Mouse (Mus musculus): ENCODE measurements around the gene Mlh3. TPM values are rescaled to one million over a fixed set of nuclear protein-coding genes. Genes with fewer than 3 reads are reported as not detected.

Gene Mlh3
- polyA plus RNA-seq, 1 experiment from 2014 or later = 9.5 TPM

DNA sequence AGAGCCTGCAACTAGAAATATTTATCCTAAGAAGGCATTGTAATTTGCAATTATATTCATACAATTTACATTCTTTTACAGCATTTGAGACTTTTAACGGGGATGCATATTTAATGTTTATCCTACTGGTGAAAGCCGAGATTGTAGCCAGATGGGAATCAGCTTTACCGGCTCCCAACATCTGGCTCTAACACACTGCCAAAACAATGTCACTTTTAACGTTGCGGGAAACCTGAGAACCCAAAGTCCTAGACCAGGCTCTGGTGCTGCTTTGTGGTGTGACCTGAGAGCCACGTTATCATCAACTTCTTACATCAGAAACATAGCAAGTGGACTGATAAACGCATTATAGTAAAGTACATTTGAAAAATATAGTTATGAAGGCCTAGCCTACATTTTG lies 5.5 kb downstream of the Mlh3 start:
- H3K9ac ChIP-seq (ENCODE audit: low read length) = no peak overlapping the region
- peak; percentile 69 for DNase-seq (ENCODE audit: low spot score)
- peak overlapping the region; percentile 38; the same call in 1 of the 2 replicates for H3K27ac ChIP-seq (replicated peaks; ENCODE audit: low read depth, low read length)
- H3K27me3 ChIP-seq (ENCODE audit: control insufficient read depth, insufficient read depth, low read length) = no peaks in the 10 kb centered on the region
- H3K4me3 ChIP-seq (ENCODE audit: low read depth, low read length) = no peak overlapping the region
- WGBS = 25% methylated on average over 7 of the region's 7 CpGs
- no peak overlapping the region for H3K4me2 ChIP-seq (ENCODE audit: low read depth, severe bottlenecking)
- H3K4me1 ChIP-seq (ENCODE audit: control insufficient read depth, insufficient read depth, low read length) = peaks cover 17% of the 10 kb centered on the region; the same call in 1 of the 2 replicates
- ATAC-seq (ENCODE audit: insufficient number of reproducible peaks, low FRiP score, low TSS enrichment, low read depth) = peak; percentile 73; the same call in 1 of the 2 replicates
- H3K36me3 ChIP-seq (ENCODE audit: control insufficient read depth, insufficient read depth, low read length) = no peaks in the 10 kb centered on the region
- no peaks in the 10 kb centered on the region for H3K9me3 ChIP-seq (ENCODE audit: control insufficient read depth, low read length)

DNA sequence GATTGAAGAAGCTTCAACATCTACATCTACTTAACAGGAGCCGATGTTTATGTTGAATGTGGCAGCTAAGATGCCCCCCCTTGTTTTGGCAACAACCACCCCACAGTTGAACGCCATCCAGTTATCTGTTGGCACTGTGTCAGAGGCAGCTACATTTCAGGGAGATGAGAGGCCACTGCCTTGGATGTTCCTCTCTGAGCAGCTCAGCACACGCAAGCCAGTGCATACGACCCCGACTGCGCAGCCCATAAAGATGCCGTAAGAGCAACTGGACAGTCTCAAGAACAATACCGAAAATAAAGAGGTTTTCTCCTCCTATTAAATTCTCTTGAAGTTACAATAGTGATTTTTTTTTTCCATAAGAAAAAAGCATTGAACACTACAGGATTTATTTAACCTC lies 5.9 kb downstream of the Mlh3 start:
- Histone ChIP-seq H3K27me3 (ENCODE audit: control insufficient read depth, insufficient read depth, low read length) (no peaks in the 10 kb centered on the region), H3K36me3 (ENCODE audit: control insufficient read depth, insufficient read depth, low read length) (no peaks in the 10 kb centered on the region), H3K4me1 (ENCODE audit: control insufficient read depth, insufficient read depth, low read length) (peaks cover 16% of the 10 kb centered on the region; the same call in 1 of the 2 replicates), H3K9ac (ENCODE audit: low read length) (no peak overlapping the region), H3K9me3 (ENCODE audit: control insufficient read depth, low read length) (no peaks in the 10 kb centered on the region), H3K4me3 (ENCODE audit: low read depth, low read length) (no peak overlapping the region), H3K27ac (replicated peaks; ENCODE audit: low read depth, low read length) (peak overlapping the region; percentile 70), H3K4me2 (ENCODE audit: low read depth, severe bottlenecking) (no peak overlapping the region)
- ATAC-seq (ENCODE audit: insufficient number of reproducible peaks, low FRiP score, low TSS enrichment, low read depth) (peak; percentile 56; the same call in 1 of the 2 replicates), DNase-seq (ENCODE audit: low spot score) (peak; percentile 32)
- WGBS = 63% methylated on average over 8 of the region's 8 CpGs

DNA sequence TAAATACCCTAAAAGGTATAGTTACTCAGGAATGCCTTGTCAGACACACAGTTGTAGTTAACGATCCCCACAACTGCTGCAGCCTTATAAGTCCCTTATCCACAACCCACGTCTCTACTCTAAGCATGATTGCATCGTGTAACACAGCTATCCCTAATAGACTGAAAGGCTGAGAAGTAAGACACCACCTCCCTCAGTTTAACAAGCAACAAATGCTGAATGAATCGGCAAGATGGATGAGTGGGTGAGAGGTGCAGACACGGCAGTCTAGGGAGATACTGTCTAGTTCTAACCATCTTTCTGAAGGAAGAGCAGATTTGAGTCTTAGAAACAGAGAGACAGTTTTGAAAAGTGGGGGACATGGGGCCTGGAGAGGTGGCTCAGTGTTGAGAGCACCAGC lies 7.2 kb downstream of the Mlh3 start:
- Histone ChIP-seq H3K9ac (ENCODE audit: low read length) (no peak overlapping the region), H3K4me2 (ENCODE audit: low read depth, severe bottlenecking) (no peak overlapping the region), H3K27me3 (ENCODE audit: control insufficient read depth, insufficient read depth, low read length) (no peaks in the 10 kb centered on the region), H3K27ac (replicated peaks; ENCODE audit: low read depth, low read length) (peak overlapping the region; percentile 70), H3K9me3 (ENCODE audit: control insufficient read depth, low read length) (no peaks in the 10 kb centered on the region), H3K4me3 (ENCODE audit: low read depth, low read length) (no peak overlapping the region), H3K4me1 (ENCODE audit: control insufficient read depth, insufficient read depth, low read length) (peaks cover 16% of the 10 kb centered on the region; the same call in 1 of the 2 replicates), H3K36me3 (ENCODE audit: control insufficient read depth, insufficient read depth, low read length) (no peaks in the 10 kb centered on the region)
- WGBS = 70% methylated on average over 5 of the region's 5 CpGs
- ATAC-seq (ENCODE audit: insufficient number of reproducible peaks, low FRiP score, low TSS enrichment, low read depth) (no peak), DNase-seq (ENCODE audit: low spot score) (no peak)

GRCm38 (mm10) chr12:85262489-85262888 lies 7.9 kb downstream of the Mlh3 start:
- WGBS = 23% methylated on average over 10 of the region's 10 CpGs
- Histone ChIP-seq H3K27me3 (ENCODE audit: control insufficient read depth, insufficient read depth, low read length) (no peaks in the 10 kb centered on the region), H3K9me3 (ENCODE audit: control insufficient read depth, low read length) (no peaks in the 10 kb centered on the region), H3K9ac (ENCODE audit: low read length) (no peak overlapping the region), H3K4me3 (ENCODE audit: low read depth, low read length) (no peak overlapping the region), H3K36me3 (ENCODE audit: control insufficient read depth, insufficient read depth, low read length) (no peaks in the 10 kb centered on the region), H3K4me1 (ENCODE audit: control insufficient read depth, insufficient read depth, low read length) (peaks cover 16% of the 10 kb centered on the region; the same call in 1 of the 2 replicates), H3K4me2 (ENCODE audit: low read depth, severe bottlenecking) (no peak overlapping the region), H3K27ac (replicated peaks; ENCODE audit: low read depth, low read length) (peak overlapping the region; percentile 70; the same call in 1 of the 2 replicates)
- DNase-seq (ENCODE audit: low spot score) = peak; percentile 79
- ATAC-seq (ENCODE audit: insufficient number of reproducible peaks, low FRiP score, low TSS enrichment, low read depth) = peak; percentile 78; the same call in 1 of the 2 replicates

- Histone ChIP-seq H3K27me3 (ENCODE audit: control insufficient read depth, insufficient read depth, low read length) (no peaks in the 10 kb centered on the region), H3K27ac (replicated peaks; ENCODE audit: low read depth, low read length) (no peak overlapping the region), H3K4me1 (ENCODE audit: control insufficient read depth, insufficient read depth, low read length) (0 out of 2 replicates have a peak, but pooled peaks cover 4% of the 10 kb centered on the region), H3K4me3 (ENCODE audit: low read depth, low read length) (no peak overlapping the region), H3K9me3 (ENCODE audit: control insufficient read depth, low read length) (no peaks in the 10 kb centered on the region), H3K36me3 (ENCODE audit: control insufficient read depth, insufficient read depth, low read length) (no peaks in the 10 kb centered on the region), H3K9ac (ENCODE audit: low read length) (no peak overlapping the region), H3K4me2 (ENCODE audit: low read depth, severe bottlenecking) (no peak overlapping the region)
- 88% methylated on average over 7 of the region's 7 CpGs for WGBS
- ATAC-seq (ENCODE audit: insufficient number of reproducible peaks, low FRiP score, low TSS enrichment, low read depth) (no peak), DNase-seq (ENCODE audit: low spot score) (no peak)
These were observed 13.3 kb downstream of the Mlh3 start for GRCm38 (mm10) chr12:85257008-85257639.

DNA sequence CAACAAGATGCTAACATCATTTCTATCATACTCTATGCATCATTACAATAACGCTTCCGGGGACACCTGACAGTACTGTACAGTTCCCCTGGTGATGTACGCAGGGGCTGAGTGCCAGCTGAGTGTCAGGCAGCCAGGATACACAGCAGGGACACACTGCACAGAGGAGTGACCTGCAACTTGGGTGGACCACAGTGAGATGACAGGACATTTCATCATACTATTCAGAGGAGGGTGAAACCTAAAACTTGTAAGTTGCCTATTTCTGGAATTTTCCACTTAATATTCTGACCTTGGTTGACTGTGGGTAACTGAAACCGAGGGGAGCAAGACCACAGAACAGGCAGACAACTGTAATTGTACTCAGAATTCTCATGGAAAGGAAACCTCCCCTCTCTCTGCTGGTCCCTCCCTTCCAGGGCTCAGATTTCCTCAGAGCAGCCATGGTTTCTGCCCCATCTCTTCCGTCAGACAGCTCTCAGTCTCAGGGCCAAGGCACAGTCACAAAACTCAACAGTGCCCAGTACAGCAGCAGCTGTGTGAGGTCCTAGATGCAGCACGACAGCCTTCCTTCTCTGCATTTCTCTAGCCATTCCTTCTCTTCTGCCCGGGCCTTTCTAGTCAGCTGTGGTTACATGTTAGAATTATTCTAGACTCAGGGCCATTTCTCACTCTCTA lies 14.2 kb downstream of the Mlh3 start:
- H3K4me1 ChIP-seq (ENCODE audit: control insufficient read depth, insufficient read depth, low read length) = 0 out of 2 replicates have a peak, but pooled peaks cover 2% of the 10 kb centered on the region
- no peak overlapping the region for H3K9ac ChIP-seq (ENCODE audit: low read length)
- DNase-seq (ENCODE audit: low spot score) (no peak), ATAC-seq (ENCODE audit: insufficient number of reproducible peaks, low FRiP score, low TSS enrichment, low read depth) (0 out of 2 replicates have a peak, but pooled peaks have one; percentile 39)
- no peaks in the 10 kb centered on the region for H3K9me3 ChIP-seq (ENCODE audit: control insufficient read depth, low read length)
- no peaks in the 10 kb centered on the region for H3K27me3 ChIP-seq (ENCODE audit: control insufficient read depth, insufficient read depth, low read length)
- H3K36me3 ChIP-seq (ENCODE audit: control insufficient read depth, insufficient read depth, low read length) = no peaks in the 10 kb centered on the region
- H3K4me2 ChIP-seq (ENCODE audit: low read depth, severe bottlenecking) = no peak overlapping the region
- H3K27ac ChIP-seq (replicated peaks; ENCODE audit: low read depth, low read length) = 0 out of 2 replicates have a peak overlapping the region, but pooled peaks have one; percentile 44
- H3K4me3 ChIP-seq (ENCODE audit: low read depth, low read length) = no peak overlapping the region
- 69% methylated on average over 7 of the region's 7 CpGs for WGBS

- DNase-seq (ENCODE audit: low spot score) = no peak
These were observed 18.3 kb downstream of the Mlh3 start for GRCm38 (mm10) chr12:85252083-85252482.

DNA sequence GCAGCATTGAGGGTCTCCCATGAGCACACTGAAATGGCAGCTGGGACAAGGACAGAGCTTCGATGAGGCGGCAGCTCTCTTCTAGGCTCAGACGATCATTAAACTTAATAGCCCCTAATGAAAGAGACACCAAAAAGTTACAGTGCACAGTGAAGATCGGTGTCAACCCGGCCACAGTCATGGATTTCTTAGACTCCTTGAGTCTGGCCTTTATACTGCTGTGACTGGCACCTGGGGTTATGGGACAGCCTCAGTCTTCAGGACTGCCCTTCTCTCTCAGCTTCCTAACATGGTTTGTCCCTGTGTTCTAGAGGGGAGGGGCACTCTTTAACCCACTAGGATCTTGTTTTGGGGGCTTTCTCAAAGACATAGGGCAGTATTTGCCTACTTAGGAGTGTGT lies 32.8 kb downstream of the Mlh3 start:
- ATAC-seq (ENCODE audit: insufficient number of reproducible peaks, low FRiP score, low TSS enrichment, low read depth) = no peak
- DNase-seq (ENCODE audit: low spot score) = no peak
- 45% methylated on average over 5 of the region's 5 CpGs for WGBS

More at GRCm38 (mm10) chr12:85252083-85252482, 18.3 kb downstream of the Mlh3 start:
- Histone ChIP-seq H3K4me1 (ENCODE audit: control insufficient read depth, insufficient read depth, low read length) (0 out of 2 replicates have a peak, but pooled peaks cover under 1% of the 10 kb centered on the region), H3K4me2 (ENCODE audit: low read depth, severe bottlenecking) (no peak overlapping the region), H3K27ac (replicated peaks; ENCODE audit: low read depth, low read length) (no peak overlapping the region), H3K4me3 (ENCODE audit: low read depth, low read length) (no peak overlapping the region), H3K9me3 (ENCODE audit: control insufficient read depth, low read length) (no peaks in the 10 kb centered on the region), H3K36me3 (ENCODE audit: control insufficient read depth, insufficient read depth, low read length) (no peaks in the 10 kb centered on the region), H3K9ac (ENCODE audit: low read length) (no peak overlapping the region), H3K27me3 (ENCODE audit: control insufficient read depth, insufficient read depth, low read length) (no peaks in the 10 kb centered on the region)
- ATAC-seq (ENCODE audit: insufficient number of reproducible peaks, low FRiP score, low TSS enrichment, low read depth) = no peak
- WGBS = 84% methylated on average over 3 of the region's 3 CpGs

More for the DNA sequence above, 32.8 kb downstream of the Mlh3 start:
- Histone ChIP-seq H3K9me3 (ENCODE audit: control insufficient read depth, low read length) (no peaks in the 10 kb centered on the region), H3K4me3 (ENCODE audit: low read depth, low read length) (no peak overlapping the region), H3K27me3 (ENCODE audit: control insufficient read depth, insufficient read depth, low read length) (no peaks in the 10 kb centered on the region), H3K9ac (ENCODE audit: low read length) (peak overlapping the region; percentile 17; the same call in 1 of the 2 replicates), H3K27ac (replicated peaks; ENCODE audit: low read depth, low read length) (no peak overlapping the region), H3K4me2 (ENCODE audit: low read depth, severe bottlenecking) (no peak overlapping the region), H3K36me3 (ENCODE audit: control insufficient read depth, insufficient read depth, low read length) (no peaks in the 10 kb centered on the region), H3K4me1 (ENCODE audit: control insufficient read depth, insufficient read depth, low read length) (peaks cover 8% of the 10 kb centered on the region; the same call in 1 of the 2 replicates)

Measured in limb, embryonic 11.5 days (tissue).